Mouse (Mus musculus): ENCODE data around the gene Oas1f.
"Not testable (repeated sequence)": the region's sequence is repeated elsewhere in the genome, so short reads cannot be mapped to it uniquely, and the experiment has no call there.

Oas1f gene

GRCm38 (mm10) chr5:120870782-120871181, 23.6 kb downstream of the Oas1f start:
- no peak for DNase-seq (ENCODE audit: low read depth)

- DNase-seq (ENCODE audit: low read depth) = no peak
These were observed 24.3 kb downstream of the Oas1f start for GRCm38 (mm10) chr5:120871469-120871868.

GRCm38 (mm10) chr5:120876839-120877238, 29.7 kb downstream of the Oas1f start:
- DNase-seq (ENCODE audit: low read depth) = not testable (repeated sequence)

- DNase-seq (ENCODE audit: low read depth) = not testable (repeated sequence)
These were observed 30.2 kb downstream of the Oas1f start for GRCm38 (mm10) chr5:120877407-120877806.

- DNase-seq (ENCODE audit: low read depth) = not testable (repeated sequence)
These were observed 31.6 kb downstream of the Oas1f start for GRCm38 (mm10) chr5:120878803-120879202.

GRCm38 (mm10) chr5:120881681-120882080, 34.5 kb downstream of the Oas1f start:
- not testable (repeated sequence) for DNase-seq (ENCODE audit: low read depth)

GRCm38 (mm10) chr5:120887413-120887812, 40.2 kb downstream of the Oas1f start, which contains the start of gene Oas1g:
TSS of gene Oas1g (minus strand) at chr5:120887613.
- DNase-seq (ENCODE audit: low read depth) = not testable (repeated sequence)

- no peak for DNase-seq (ENCODE audit: low read depth)
These were observed 40.7 kb downstream of the Oas1f start for GRCm38 (mm10) chr5:120887831-120888230.

- not testable (repeated sequence) for DNase-seq (ENCODE audit: low read depth)
These were observed 41.2 kb downstream of the Oas1f start for GRCm38 (mm10) chr5:120888294-120888815.

- DNase-seq (ENCODE audit: low read depth) = no peak
These were observed 42.9 kb downstream of the Oas1f start for GRCm38 (mm10) chr5:120890026-120890425.

GRCm38 (mm10) chr5:120890991-120891390, 43.8 kb downstream of the Oas1f start:
- no peak for DNase-seq (ENCODE audit: low read depth)

- not testable (repeated sequence) for DNase-seq (ENCODE audit: low read depth)
These were observed 44.5 kb downstream of the Oas1f start for GRCm38 (mm10) chr5:120891566-120892242.

GRCm38 (mm10) chr5:120892243-120892660, 45.1 kb downstream of the Oas1f start:
- DNase-seq (ENCODE audit: low read depth) = no peak

- not testable (repeated sequence) for DNase-seq (ENCODE audit: low read depth)
These were observed 46.7 kb downstream of the Oas1f start for GRCm38 (mm10) chr5:120893866-120894265.

GRCm38 (mm10) chr5:120894692-120895091, 47.5 kb downstream of the Oas1f start:
- DNase-seq (ENCODE audit: low read depth) = not testable (repeated sequence)

GRCm38 (mm10) chr5:120895231-120895900, 48.2 kb downstream of the Oas1f start:
- DNase-seq (ENCODE audit: low read depth) = no peak

- DNase-seq (ENCODE audit: low read depth) = no peak
These were observed 51.1 kb downstream of the Oas1f start for GRCm38 (mm10) chr5:120898307-120898706.

GRCm38 (mm10) chr5:120898726-120899125, 51.6 kb downstream of the Oas1f start:
- no peak for DNase-seq (ENCODE audit: low read depth)

GRCm38 (mm10) chr5:120900666-120901065, 53.5 kb downstream of the Oas1f start:
- no peak for DNase-seq (ENCODE audit: low read depth)

- no peak for DNase-seq (ENCODE audit: low read depth)
These were observed 54.9 kb downstream of the Oas1f start for GRCm38 (mm10) chr5:120902056-120902455.

- not testable (repeated sequence) for DNase-seq (ENCODE audit: low read depth)
These were observed 59.9 kb downstream of the Oas1f start, which contains the start of gene Oas1a for GRCm38 (mm10) chr5:120906791-120907733. TSS of gene Oas1a (minus strand) at chr5:120907521.
